Mouse (Mus musculus) spleen, postnatal 14 days (tissue): ENCODE results near the gene Gm13289.
A peak's percentile ranks its signal among the peaks of the same experiment; 100 is the strongest.
"Not testable (repeated sequence)": the region's sequence is repeated elsewhere in the genome, so short reads cannot be mapped to it uniquely, and the experiment has no call there.

Source experiments
- DNase-seq, 2 experiments: peaks; one replicate each; pipeline ENCODE4 v3.0.0; 2021 to 2022; ENCODE audit warnings: low spot score in 2 of 2

The Gm13289 gene

DNA sequence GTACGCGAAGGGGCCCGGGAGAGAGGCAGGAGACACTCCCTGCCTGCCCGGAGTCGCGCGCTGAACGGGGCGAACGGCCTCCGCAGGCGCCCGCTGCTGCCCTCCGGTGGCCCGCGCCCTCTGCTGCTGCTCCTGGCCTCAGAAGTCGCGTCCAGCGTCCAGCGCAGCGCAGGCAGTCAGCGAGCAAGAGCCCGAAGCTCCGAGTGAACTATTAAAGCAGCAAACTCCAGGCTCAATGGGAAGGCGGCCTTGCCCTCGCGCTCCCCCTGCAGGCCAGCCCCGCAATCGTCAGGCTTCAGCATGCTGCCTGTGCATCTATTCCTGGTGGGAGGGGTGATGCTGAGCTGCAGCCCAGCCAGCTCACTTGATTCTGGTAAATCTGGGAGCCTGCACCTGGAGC is at the start of gene Gm13289:
TSS of gene Gm13289 (plus strand) at position 301 of the 400 bp plus-strand sequence.
- not testable (repeated sequence) for DNase-seq

GRCm38 (mm10) chr4:88727324-88727723 is 49.4 kb upstream of the Gm13289 start:
- no peak for DNase-seq

GRCm38 (mm10) chr4:88738480-88738879 is 38.2 kb upstream of the Gm13289 start:
- DNase-seq, result peak; percentile 43 to 60

- DNase-seq, result no peak
Observed at GRCm38 (mm10) chr4:88739036-88739435, 37.7 kb upstream of the Gm13289 start.

GRCm38 (mm10) chr4:88741426-88741825 is 35.3 kb upstream of the Gm13289 start:
- no peak for DNase-seq

- no peak for DNase-seq
Observed at GRCm38 (mm10) chr4:88742771-88743371, 33.9 kb upstream of the Gm13289 start.

- DNase-seq, result no peak
Observed at GRCm38 (mm10) chr4:88744207-88744606, 32.5 kb upstream of the Gm13289 start.

DNA sequence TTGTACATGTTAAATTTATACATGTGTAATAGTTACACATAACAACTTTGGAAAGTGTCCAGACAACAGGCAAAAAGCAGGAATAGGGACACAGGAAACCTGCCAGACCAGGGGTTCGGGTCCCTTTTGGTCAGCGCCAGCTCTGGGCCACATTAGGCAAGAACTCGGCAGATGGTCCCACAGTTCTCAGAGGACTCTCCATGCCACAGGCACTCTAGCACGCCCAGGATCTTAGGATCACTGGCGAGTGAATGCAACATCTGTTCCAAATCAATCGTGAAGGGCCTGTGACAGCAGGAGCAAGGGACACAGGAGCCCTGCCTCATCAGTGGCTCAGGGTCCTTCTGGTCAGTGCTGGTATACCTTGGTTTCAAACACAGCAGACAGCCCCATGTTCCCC is 26.8 kb upstream of the Gm13289 start:
- DNase-seq, result no peak

GRCm38 (mm10) chr4:88754818-88755340 is 21.8 kb upstream of the Gm13289 start, which contains the start of gene Gm13271:
TSS of gene Gm13271 (plus strand) at chr4:88754868.
- DNase-seq, result peak; percentile 62 to 66

DNA sequence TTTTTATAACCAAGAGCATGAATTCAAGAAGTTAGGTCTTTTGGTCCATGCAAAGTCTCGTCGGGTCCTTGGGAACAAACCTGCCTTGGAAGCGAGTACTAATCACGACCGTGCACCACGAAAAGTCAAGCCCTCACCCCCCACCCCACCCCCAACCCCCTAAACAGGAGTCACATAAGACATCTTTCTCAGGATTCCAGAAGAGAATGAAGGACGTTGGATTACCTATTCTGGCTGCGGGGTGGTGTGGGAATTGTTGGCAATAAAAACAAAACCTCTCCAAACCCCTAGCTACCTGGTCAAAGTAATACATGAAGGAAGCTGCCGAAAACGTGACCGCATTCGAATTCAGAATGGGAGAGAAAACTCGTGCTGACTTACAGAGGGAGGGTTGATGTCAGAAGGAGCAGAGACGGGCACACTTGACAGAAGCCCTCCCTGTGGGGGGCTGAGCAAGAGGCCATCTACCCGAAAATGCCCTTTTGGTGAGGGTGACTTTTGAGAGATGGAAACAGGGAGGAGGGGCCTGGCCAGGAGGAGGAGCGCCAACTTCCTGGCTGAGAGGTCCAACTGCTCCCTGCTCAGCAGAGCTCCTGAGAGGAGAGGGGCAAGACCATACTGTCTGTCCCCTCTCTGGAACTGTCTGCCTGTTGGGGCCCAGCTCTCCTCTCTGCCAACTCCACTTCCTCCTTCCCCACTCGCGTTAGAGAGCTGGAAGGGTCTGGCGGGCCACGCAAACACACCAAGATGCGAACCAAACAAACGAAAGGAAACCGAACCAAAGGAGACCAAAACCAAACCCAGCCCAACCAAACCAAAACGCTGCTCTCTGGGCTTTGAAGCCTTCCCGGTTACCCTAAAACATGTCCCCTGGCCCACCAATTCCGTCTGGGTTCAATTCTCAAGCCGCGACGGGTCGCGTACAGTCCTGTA is 19.9 kb upstream of the Gm13289 start:
- DNase-seq, result not testable (repeated sequence)

- peak; percentile 74 to 75 for DNase-seq
Observed at GRCm38 (mm10) chr4:88757628-88758031, 19.1 kb upstream of the Gm13289 start.

DNA sequence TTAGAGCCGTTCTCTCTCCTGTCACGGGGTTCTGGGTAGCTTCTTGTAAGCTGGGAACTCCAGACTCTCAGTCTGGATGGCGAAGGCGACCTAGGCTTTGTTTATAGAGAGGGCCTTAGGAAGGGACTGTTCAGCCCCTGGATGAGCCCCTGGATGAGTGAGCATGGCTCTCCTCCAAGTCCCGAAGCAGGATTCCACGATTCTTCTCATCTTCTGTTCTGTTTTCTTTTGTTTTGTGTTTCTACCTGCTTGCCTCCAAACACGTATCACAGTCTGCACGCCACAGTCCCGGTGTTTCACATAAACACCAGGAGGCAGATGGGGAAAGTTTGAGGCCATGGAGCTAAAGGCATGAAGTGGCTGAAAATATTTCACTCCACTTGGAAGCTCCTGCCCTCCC is 18.0 kb upstream of the Gm13289 start:
- DNase-seq, result not testable (repeated sequence)

GRCm38 (mm10) chr4:88759610-88760268 is 17.0 kb upstream of the Gm13289 start, which contains the start of gene Gm13283:
TSS of gene Gm13283 (plus strand) at chr4:88760119.
- not testable (repeated sequence) for DNase-seq

DNA sequence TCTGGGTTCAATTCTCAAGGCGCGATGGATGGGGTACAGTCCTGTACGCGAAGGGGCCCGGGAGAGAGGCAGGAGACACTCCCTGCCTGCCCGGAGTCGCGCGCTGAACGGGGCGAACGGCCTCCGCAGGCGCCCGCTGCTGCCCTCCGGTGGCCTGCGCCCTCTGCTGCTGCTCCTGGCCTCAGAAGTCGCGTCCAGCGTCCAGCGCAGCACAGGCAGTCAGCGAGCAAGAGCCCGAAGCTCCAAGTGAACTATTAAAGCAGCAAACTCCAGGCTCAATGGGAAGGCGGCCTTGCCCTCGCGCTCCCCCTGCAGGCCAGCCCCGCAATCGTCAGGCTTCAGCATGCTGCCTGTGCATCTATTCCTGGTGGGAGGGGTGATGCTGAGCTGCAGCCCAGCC is 16.3 kb upstream of the Gm13289 start:
- DNase-seq, result peak in 1 of 2 experiments; percentile 27

DNA sequence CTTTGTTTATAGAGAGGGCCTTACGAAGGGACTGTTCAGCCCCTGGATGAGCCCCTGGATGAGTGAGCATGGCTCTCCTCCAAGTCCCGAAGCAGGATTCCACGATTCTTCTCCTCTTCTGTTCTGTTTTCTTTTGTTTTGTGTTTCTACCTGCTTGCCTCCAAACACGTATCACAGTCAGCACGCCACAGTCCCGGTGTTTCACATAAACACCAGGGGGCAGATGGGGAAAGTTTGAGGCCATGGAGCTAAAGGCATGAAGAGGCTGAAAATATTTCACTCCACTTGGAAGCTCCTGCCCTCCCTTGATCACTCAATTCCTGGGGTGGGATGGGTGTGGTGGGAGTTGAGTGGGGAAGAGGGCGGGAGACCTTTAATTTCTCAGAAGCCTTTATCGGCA is 14.9 kb upstream of the Gm13289 start:
- DNase-seq, result peak; percentile 59 to 61

- not testable (repeated sequence) for DNase-seq
Observed at GRCm38 (mm10) chr4:88762341-88762740, 14.4 kb upstream of the Gm13289 start.

GRCm38 (mm10) chr4:88763384-88764018 is 13.2 kb upstream of the Gm13289 start:
- not testable (repeated sequence) for DNase-seq

DNA sequence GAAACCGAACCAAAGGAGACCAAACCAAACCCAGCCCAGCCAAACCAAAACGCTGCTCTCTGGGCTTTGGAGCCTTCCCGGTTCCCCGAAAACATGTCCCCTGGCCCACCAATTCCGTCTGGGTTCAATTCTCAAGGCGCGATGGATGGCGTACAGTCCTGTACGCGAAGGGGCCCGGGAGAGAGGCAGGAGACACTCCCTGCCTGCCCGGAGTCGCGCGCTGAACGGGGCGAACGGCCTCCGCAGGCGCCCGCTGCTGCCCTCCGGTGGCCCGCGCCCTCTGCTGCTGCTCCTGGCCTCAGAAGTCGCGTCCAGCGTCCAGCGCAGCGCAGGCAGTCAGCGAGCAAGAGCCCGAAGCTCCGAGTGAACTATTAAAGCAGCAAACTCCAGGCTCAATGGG is 3.2 kb upstream of the Gm13289 start, which contains the start of gene Gm13290:
TSS of gene Gm13290 (plus strand) at position 301 of the 400 bp plus-strand sequence.
- DNase-seq, result not testable (repeated sequence)

DNA sequence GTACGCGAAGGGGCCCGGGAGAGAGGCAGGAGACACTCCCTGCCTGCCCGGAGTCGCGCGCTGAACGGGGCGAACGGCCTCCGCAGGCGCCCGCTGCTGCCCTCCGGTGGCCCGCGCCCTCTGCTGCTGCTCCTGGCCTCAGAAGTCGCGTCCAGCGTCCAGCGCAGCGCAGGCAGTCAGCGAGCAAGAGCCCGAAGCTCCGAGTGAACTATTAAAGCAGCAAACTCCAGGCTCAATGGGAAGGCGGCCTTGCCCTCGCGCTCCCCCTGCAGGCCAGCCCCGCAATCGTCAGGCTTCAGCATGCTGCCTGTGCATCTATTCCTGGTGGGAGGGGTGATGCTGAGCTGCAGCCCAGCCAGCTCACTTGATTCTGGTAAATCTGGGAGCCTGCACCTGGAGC is 2.8 kb downstream of the Gm13289 start, which contains the start of gene Gm13272:
TSS of gene Gm13272 (plus strand) at position 301 of the 400 bp plus-strand sequence.
- DNase-seq, result not testable (repeated sequence)

- not testable (repeated sequence) for DNase-seq
Observed at GRCm38 (mm10) chr4:88780320-88780719, 3.6 kb downstream of the Gm13289 start.

GRCm38 (mm10) chr4:88781831-88782230 is 5.1 kb downstream of the Gm13289 start, which contains the start of gene Ifnz:
TSS of gene Ifnz (plus strand) at chr4:88782131.
- not testable (repeated sequence) for DNase-seq
